Mouse (Mus musculus) heart, adult 2 months (tissue): ENCODE results near the gene Kctd2. TPM values are rescaled to one million over a fixed set of nuclear protein-coding genes. Genes with fewer than 3 reads are reported as not detected.
A peak's percentile ranks its signal among the peaks of the same experiment; 100 is the strongest.

ENCODE experiments used
- DNase-seq, 2 experiments: peaks; one replicate each; pipeline ENCODE4 v3.0.0; 2021
- H3K27ac ChIP-seq: fragments of 200-600 bp; 2 replicates; pipeline ENCODE4 v1.8.1; 2022
- H3K27me3 ChIP-seq: fragments of 200-500 bp; 2 replicates; pipeline ENCODE4 v1.6.1; 2012; ENCODE audit warnings: mild to moderate bottlenecking, low read length, inconsistent platforms, mixed read lengths; ENCODE audit not compliant: control insufficient read depth, insufficient read depth
- H3K36me3 ChIP-seq: fragments of 200-500 bp; 2 replicates; pipeline ENCODE4 v1.6.1; 2012; ENCODE audit warnings: low read length, inconsistent platforms; ENCODE audit not compliant: control insufficient read depth, insufficient read depth
- H3K4me1 ChIP-seq: fragments of 200-500 bp; 2 replicates; pipeline ENCODE4 v1.6.1; 2011; ENCODE audit warnings: low read length; ENCODE audit not compliant: control insufficient read depth, insufficient read depth
- H3K4me3 ChIP-seq: fragments of 200-600 bp; 2 replicates; pipeline ENCODE4 v1.8.1; 2022
- H3K79me2 ChIP-seq: fragments of 200-500 bp; replicated peaks from 2 replicates; pipeline ENCODE4 v1.6.1; 2012; ENCODE audit warnings: mild to moderate bottlenecking, inconsistent platforms, low read length, moderate library complexity, mixed read lengths; ENCODE audit not compliant: control insufficient read depth, insufficient read depth
- H3K9ac ChIP-seq: fragments of 200-500 bp; 2 replicates; pipeline ENCODE4 v1.6.1; 2012; ENCODE audit warnings: low read depth, mild to moderate bottlenecking, control low read depth, inconsistent platforms, low read length, mixed read lengths
- CTCF ChIP-seq: fragments of 200-600 bp; IDR thresholded peaks from 2 replicates; pipeline ENCODE4 v1.8.1; 2022; ENCODE audit warnings: antibody characterized with exemption, mild to moderate bottlenecking, moderate library complexity
- EP300 ChIP-seq: fragments of 200-500 bp; IDR thresholded peaks from 2 replicates; pipeline ENCODE4 v1.6.1; 2011; ENCODE audit warnings: low read depth, low read length, control low read depth; ENCODE audit not compliant: insufficient read depth
- POLR2A ChIP-seq: fragments of 200-500 bp; IDR thresholded peaks from 2 replicates; pipeline ENCODE4 v1.6.1; 2011; ENCODE audit warnings: mild to moderate bottlenecking, low read depth, low read length, control low read depth; ENCODE audit not compliant: insufficient read depth
- WGBS: fragments of 180-500 bp; shearing (Covaris S2); methylation state at CpG from one replicate; pipeline ENCODE4 v1.1.7; 2018; 5-methylcytosine and 5-hydroxymethylcytosine counted together
- intact Hi-C: fragments of 180-260 bp; cut with DNase I; formaldehyde crosslinking; loops from one replicate; pipeline ENCODE4 v1.15.1; 2025
- long read RNA-seq: library from polyadenylated mRNA; stranded (forward); transcript quantifications from one replicate; pipeline ENCODE4 v2.0.0, GENCODE M21; 2021
- polyA plus RNA-seq: library from polyadenylated mRNA; depleted of rRNA; stranded (reverse); fragments of >200 nt; gene quantifications from 2 replicates; pipeline ENCODE4 v1.2.3, GENCODE M21; 2012; rRNA removed
- total RNA-seq, 2 experiments: library from RNA; stranded (reverse); gene quantifications; 2 replicates each; pipeline ENCODE4 v1.2.3; 2021

Kctd2 gene
- total RNA-seq (10 to 100 TPM; 26.6 to 30.0 TPM), polyA plus RNA-seq (22.9 and 31.9 TPM in 2 replicates)
- long read RNA-seq, transcript Kctd2-201 (6 exons, 1,764 nt), result major isoform, 29 of 34 reads
- long read RNA-seq, partial matches to known transcripts, result 1 of 34 reads
- long read RNA-seq, other reads (novel, unspliced or antisense), result 2 of 34 reads

DNA sequence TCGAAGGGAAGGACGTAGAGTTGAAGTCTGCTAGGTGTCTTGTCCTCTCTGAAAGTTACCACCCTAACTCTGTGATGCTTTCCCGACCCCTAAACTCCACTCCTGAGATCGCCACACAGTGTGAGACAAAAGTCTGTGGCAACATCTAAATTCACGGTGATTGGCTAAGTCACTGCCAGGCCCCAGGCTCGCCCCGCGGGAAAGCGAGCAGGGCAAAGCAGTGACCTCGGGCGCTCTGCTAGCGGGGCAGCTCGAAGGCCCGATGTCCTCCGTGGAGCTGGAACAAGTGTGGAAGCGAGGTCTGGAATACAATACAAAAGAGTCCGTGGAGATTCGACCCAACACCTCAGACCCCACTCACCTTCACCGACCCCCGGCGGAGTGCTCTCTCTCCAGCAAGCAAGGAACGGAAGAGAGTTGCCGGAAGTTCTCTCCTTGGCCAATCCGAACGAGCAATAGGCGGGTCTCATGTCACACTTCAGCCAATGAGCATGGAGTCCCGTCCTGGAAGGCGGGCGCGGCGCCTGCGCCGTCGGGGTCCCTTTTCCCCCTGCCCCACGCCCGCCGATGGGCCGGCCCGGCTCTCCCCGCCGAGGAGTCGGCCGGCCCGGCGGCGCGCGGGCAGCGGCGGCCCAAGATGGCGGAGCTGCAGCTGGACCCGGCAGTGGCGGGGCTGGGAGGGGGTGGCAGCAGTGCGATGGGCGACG lies at the start of gene Kctd2, which contains the start of gene Atp5h:
Kctd2 (plus strand) TSS at position 598 of the 707 bp plus-strand sequence.
Atp5h (minus strand) TSS at position 432 of the 707 bp plus-strand sequence.
- DNase-seq, result peak; percentile 95 to 97
- no peak for TF ChIP-seq CTCF
- TF ChIP-seq POLR2A, result peak; percentile 97
- 0 out of 2 replicates have a peak, but pooled peaks have one; percentile 21 for TF ChIP-seq EP300
- Histone ChIP-seq H3K79me2 (no peaks in the 10 kb centered on the region), H3K4me3 (peak within 1 kb of the TSS; percentile 85), H3K27ac (peak within 1 kb of the TSS; percentile 98), H3K9ac (peak within 1 kb of the TSS; percentile 89), H3K4me1 (peaks cover 10% of the 10 kb centered on the region), H3K36me3 (peaks cover 18% of the 10 kb centered on the region), H3K27me3 (no peaks in the 10 kb centered on the region)
- intact Hi-C loops, result no loop called here
- 2% methylated on average over 56 of the region's 56 CpGs for WGBS

GRCm38 (mm10) chr11:115370368-115370767 lies 49.6 kb upstream of the Kctd2 start:
- no peak overlapping the region for H3K27ac ChIP-seq
- no peak for DNase-seq
- no peak overlapping the region for H3K4me3 ChIP-seq
- 0 out of 2 replicates have a peak, but pooled peaks cover 3% of the 10 kb centered on the region for H3K27me3 ChIP-seq
- H3K9ac ChIP-seq, result no peak overlapping the region
- 71% methylated on average over 7 of the region's 7 CpGs for WGBS
- H3K79me2 ChIP-seq, result no peaks in the 10 kb centered on the region
- intact Hi-C loops, result no loop called here
- TF ChIP-seq EP300 (no peak), CTCF (no peak), POLR2A (no peak)
- peaks cover 4% of the 10 kb centered on the region for H3K4me1 ChIP-seq
- H3K36me3 ChIP-seq, result no peaks in the 10 kb centered on the region

GRCm38 (mm10) chr11:115371354-115371753 lies 48.6 kb upstream of the Kctd2 start:
- WGBS, result 62% methylated on average over 8 of the region's 8 CpGs
- intact Hi-C loops, result no loop called here
- H3K9ac ChIP-seq, result no peak overlapping the region
- TF ChIP-seq CTCF, result no peak
- TF ChIP-seq EP300, result no peak
- TF ChIP-seq POLR2A, result no peak
- 0 out of 2 replicates have a peak, but pooled peaks cover 3% of the 10 kb centered on the region for H3K27me3 ChIP-seq
- H3K27ac ChIP-seq, result no peak overlapping the region
- no peak overlapping the region for H3K4me3 ChIP-seq
- H3K79me2 ChIP-seq, result no peaks in the 10 kb centered on the region
- H3K4me1 ChIP-seq, result peaks cover 4% of the 10 kb centered on the region
- no peaks in the 10 kb centered on the region for H3K36me3 ChIP-seq
- no peak for DNase-seq

DNA sequence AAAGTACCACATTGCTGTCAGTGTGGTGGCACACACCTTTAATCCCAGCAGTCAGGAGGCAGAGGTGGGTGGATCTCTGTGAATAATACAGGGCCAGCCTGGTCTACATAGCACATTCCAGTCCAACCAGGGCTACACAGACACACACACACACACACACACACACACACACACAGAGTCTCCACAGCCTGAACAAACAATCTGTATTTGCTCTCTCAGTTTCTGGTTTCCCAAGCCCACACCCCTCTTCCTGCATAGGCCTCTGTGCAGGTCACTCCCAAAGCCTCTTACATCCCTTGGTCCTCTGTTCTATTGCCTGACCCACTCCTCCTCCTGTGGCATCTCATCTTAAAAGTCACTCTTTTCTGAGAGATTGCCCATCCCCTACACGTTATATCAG lies 47.9 kb upstream of the Kctd2 start:
- no peak overlapping the region for H3K9ac ChIP-seq
- intact Hi-C loops, result no loop called here
- H3K4me1 ChIP-seq, result peaks cover 4% of the 10 kb centered on the region
- WGBS, result 71% methylated on average over 1 of the region's 1 CpGs
- H3K36me3 ChIP-seq, result no peaks in the 10 kb centered on the region
- no peak for TF ChIP-seq POLR2A
- no peak for TF ChIP-seq EP300
- TF ChIP-seq CTCF, result no peak
- H3K4me3 ChIP-seq, result no peak overlapping the region
- no peaks in the 10 kb centered on the region for H3K79me2 ChIP-seq
- 0 out of 2 replicates have a peak, but pooled peaks cover 2% of the 10 kb centered on the region for H3K27me3 ChIP-seq
- DNase-seq, result no peak
- no peak overlapping the region for H3K27ac ChIP-seq

DNA sequence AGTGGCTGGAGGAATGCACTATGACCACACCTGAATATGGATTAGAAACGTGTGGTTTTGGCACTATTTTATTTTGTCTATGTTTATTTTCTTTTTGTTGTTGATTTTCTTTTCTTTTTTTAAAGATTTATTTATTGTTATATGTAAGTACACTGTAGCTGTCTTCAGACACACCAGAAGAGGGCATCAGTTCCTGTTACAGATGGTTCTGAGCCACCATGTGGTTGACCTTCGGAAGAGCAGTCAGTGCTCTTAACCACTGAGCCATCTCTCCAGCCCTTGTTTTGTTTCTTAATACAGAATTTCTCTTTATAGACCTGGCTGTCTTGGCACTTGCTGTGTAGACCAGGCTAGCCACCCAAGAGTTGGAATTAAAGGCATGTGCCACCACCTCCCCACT lies 47.2 kb upstream of the Kctd2 start:
- no peaks in the 10 kb centered on the region for H3K79me2 ChIP-seq
- no peak overlapping the region for H3K4me3 ChIP-seq
- no peaks in the 10 kb centered on the region for H3K27me3 ChIP-seq
- WGBS, result 55% methylated on average over 2 of the region's 2 CpGs
- DNase-seq, result no peak
- no peak overlapping the region for H3K27ac ChIP-seq
- H3K4me1 ChIP-seq, result peaks cover 4% of the 10 kb centered on the region
- TF ChIP-seq CTCF (0 out of 2 replicates have a peak, but pooled peaks have one; percentile 14), POLR2A (no peak)
- H3K9ac ChIP-seq, result no peak overlapping the region
- no peaks in the 10 kb centered on the region for H3K36me3 ChIP-seq
- intact Hi-C loops, result no loop called here
